Mouse (Mus musculus): ENCODE data around the gene Aebp2. TPM values are rescaled to one million over a fixed set of nuclear protein-coding genes. Genes with fewer than 3 reads are reported as not detected.

Gene Aebp2
- total RNA-seq, 2 experiments from 2014 or later, result 67.1 to 67.2 TPM

DNA sequence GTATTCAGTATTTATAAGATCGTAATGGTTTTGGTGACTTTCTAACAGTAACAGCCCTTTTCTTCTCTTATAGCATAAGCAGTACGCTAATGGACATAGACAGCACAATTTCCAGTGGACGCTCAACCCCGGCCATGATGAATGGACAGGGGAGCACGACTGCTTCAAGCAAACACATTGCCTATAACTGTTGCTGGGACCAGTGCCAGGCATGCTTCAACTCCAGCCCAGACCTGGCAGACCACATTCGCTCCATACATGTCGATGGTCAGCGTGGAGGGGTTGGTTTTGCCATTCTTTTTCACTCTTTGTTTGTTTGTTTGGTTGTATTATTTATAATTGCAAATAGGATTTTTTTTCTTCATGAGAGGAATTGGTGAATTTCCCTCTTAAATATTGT lies 11.2 kb downstream of the Aebp2 start:
- no peak for DNase-seq (ENCODE audit: extremely low spot score in 1 of 2, low spot score in 2 of 2)
- TF ChIP-seq CTCF (IDR thresholded peaks at IDR 0.05), result no peak
- Histone ChIP-seq H3K27ac (no peak overlapping the region), H3K4me3 (no peak overlapping the region)
- intact Hi-C loops (cut with DNase I), result loop anchor here (5.0 kb wide), 1 partner anchor 79 kb away; no protein-coding TSS in a partner anchor

GRCm38 (mm10) chr6:140636290-140636689 lies 13.8 kb downstream of the Aebp2 start:
- no peak for DNase-seq (ENCODE audit: extremely low spot score in 1 of 2, low spot score in 2 of 2)
- intact Hi-C loops (cut with DNase I), result no loop called here
- no peak for TF ChIP-seq CTCF (IDR thresholded peaks at IDR 0.05)

GRCm38 (mm10) chr6:140642010-140642409 lies 19.5 kb downstream of the Aebp2 start:
- TF ChIP-seq CTCF (IDR thresholded peaks at IDR 0.05), result no peak

More at GRCm38 (mm10) chr6:140636290-140636689, 13.8 kb downstream of the Aebp2 start:
- Histone ChIP-seq H3K27ac (no peak overlapping the region), H3K4me3 (no peak overlapping the region)

DNA sequence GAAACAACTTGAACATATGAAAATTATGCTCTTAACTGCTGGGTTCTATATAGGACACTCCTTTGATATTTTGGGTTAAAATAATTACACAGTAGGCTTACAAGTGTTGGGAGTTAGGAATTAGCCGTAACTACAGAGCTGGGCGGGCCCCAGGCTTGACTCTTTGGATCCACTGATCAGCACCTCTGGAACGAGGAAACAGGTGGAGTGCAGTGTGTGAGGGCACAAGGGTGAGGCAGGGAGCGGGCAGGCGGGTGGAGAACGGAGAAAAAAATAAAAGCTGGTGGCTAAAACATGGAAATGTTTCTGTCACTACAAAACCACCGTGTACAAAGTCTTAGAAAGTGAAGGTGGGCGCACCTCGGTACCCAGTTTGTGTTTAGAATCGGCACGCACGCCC lies 20.2 kb downstream of the Aebp2 start:
- intact Hi-C loops (cut with DNase I), result no loop called here
- DNase-seq (ENCODE audit: extremely low spot score in 1 of 2, low spot score in 2 of 2), result no peak
- Histone ChIP-seq H3K4me3 (no peak overlapping the region), H3K27ac (no peak overlapping the region)
- TF ChIP-seq CTCF (IDR thresholded peaks at IDR 0.05), result no peak

More at GRCm38 (mm10) chr6:140642010-140642409, 19.5 kb downstream of the Aebp2 start:
- intact Hi-C loops (cut with DNase I), result no loop called here
- no peak for DNase-seq (ENCODE audit: extremely low spot score in 1 of 2, low spot score in 2 of 2)
- H3K27ac ChIP-seq, result no peak overlapping the region
- H3K4me3 ChIP-seq, result no peak overlapping the region

DNA sequence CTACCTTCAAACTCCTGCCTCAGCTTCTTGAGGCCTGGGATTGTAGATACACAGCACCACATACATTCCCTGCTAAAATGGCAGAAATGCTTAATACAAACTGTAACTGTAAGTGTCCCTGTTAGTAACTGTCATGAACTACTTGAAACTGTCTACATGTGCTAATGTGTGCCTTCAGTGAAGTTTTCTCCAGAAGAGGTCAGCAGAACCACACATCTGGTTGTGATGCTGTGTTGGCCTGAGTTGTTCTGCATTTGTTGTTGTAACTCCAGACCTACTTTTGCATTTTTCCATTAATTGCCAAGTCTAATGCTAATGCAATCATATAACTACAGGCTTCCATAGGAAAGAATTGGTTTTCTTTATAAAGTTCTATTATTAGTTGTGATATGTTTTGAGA lies 23.5 kb downstream of the Aebp2 start:
- Histone ChIP-seq H3K4me3 (no peak overlapping the region), H3K27ac (no peak overlapping the region)
- TF ChIP-seq CTCF (IDR thresholded peaks at IDR 0.05), result no peak; the same call in 1 of the 2 replicates
- intact Hi-C loops (cut with DNase I), result loop anchor here (5.0 kb wide), 1 partner anchor 61 kb away; no protein-coding TSS in a partner anchor
- no peak for DNase-seq (ENCODE audit: extremely low spot score in 1 of 2, low spot score in 2 of 2)

DNA sequence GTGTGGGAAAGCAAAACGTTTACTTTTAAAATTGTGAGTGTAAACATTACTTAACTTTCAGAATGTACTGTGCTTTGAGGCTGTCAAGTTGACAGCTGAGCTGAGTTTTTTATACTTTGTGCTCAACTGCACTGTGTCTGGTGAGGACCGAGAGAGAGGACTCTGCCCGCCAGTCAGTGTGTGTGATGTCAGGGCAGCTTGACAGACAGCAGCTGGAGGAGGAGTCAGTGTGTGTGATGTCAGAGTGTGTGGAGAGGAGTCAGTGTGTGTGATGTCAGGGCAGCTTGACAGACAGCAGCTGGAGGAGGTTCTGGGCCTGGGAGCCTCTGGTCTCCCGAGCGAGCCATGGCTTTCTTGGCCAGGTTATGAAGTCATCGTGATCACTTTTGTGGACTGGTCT lies 24.4 kb downstream of the Aebp2 start:
- no peak overlapping the region for H3K4me3 ChIP-seq
- DNase-seq (ENCODE audit: extremely low spot score in 1 of 2, low spot score in 2 of 2), result no peak
- no peak overlapping the region for H3K27ac ChIP-seq
- intact Hi-C loops (cut with DNase I), result loop anchor here (5.0 kb wide), 1 partner anchor 60 kb away; no protein-coding TSS in a partner anchor
- no peak for TF ChIP-seq CTCF (IDR thresholded peaks at IDR 0.05)

DNA sequence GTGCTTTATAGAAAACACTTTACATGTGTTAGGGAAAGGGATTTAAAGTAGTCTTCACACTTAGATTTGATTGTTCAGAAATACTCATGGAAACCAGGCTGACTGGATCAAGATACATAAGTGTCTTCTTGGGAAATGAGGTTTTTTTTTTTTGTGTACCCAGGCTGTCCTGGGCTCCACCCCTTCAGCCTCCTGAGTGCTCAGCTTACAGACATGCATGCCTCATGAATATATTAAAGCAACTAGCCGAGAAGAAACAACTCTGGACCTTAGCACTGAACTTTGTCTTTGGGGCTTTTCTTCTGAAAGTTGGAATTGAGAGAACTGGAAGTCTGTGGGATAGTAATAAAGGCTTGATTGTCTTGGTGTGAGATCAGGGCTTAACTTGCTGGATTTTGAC lies 27.3 kb downstream of the Aebp2 start:
- no peak for TF ChIP-seq CTCF (IDR thresholded peaks at IDR 0.05)
- no peak overlapping the region for H3K27ac ChIP-seq
- intact Hi-C loops (cut with DNase I), result loop anchor here (5.0 kb wide), 1 partner anchor 57 kb away; no protein-coding TSS in a partner anchor
- no peak overlapping the region for H3K4me3 ChIP-seq
- no peak for DNase-seq (ENCODE audit: extremely low spot score in 1 of 2, low spot score in 2 of 2)

DNA sequence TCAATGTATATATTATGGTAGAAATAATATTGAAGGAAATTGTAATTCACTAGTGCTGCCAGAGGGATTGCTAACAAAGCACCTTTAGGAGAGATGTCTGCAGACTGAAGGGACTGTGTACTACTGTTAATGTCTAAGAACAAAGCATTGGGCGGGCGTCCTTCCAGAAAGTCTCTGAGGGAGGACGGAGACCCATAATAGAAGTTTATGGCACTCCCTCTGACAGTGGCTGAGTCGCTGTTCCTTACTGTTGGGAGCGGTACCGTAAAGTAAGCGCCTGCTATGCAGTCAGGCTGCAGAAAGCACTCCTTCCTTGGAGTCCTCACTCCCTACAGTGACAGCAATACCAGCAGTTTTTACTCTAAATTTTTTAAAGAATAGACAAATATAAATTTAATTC lies 29.5 kb downstream of the Aebp2 start:
- DNase-seq (ENCODE audit: extremely low spot score in 1 of 2, low spot score in 2 of 2), result no peak
- Histone ChIP-seq H3K27ac (no peak overlapping the region), H3K4me3 (no peak overlapping the region)
- no peak for TF ChIP-seq CTCF (IDR thresholded peaks at IDR 0.05)
- intact Hi-C loops (cut with DNase I), result no loop called here

- intact Hi-C loops (cut with DNase I), result no loop called here
- no peak for DNase-seq (ENCODE audit: extremely low spot score in 1 of 2, low spot score in 2 of 2)
- TF ChIP-seq CTCF (IDR thresholded peaks at IDR 0.05), result no peak
- Histone ChIP-seq H3K4me3 (no peak overlapping the region), H3K27ac (no peak overlapping the region)
These were observed 33.0 kb downstream of the Aebp2 start for GRCm38 (mm10) chr6:140655451-140655850.

GRCm38 (mm10) chr6:140656991-140657390 lies 34.5 kb downstream of the Aebp2 start:
- DNase-seq (ENCODE audit: extremely low spot score in 1 of 2, low spot score in 2 of 2), result no peak
- Histone ChIP-seq H3K27ac (no peak overlapping the region), H3K4me3 (no peak overlapping the region)
- TF ChIP-seq CTCF (IDR thresholded peaks at IDR 0.05), result no peak
- intact Hi-C loops (cut with DNase I), result no loop called here

DNA sequence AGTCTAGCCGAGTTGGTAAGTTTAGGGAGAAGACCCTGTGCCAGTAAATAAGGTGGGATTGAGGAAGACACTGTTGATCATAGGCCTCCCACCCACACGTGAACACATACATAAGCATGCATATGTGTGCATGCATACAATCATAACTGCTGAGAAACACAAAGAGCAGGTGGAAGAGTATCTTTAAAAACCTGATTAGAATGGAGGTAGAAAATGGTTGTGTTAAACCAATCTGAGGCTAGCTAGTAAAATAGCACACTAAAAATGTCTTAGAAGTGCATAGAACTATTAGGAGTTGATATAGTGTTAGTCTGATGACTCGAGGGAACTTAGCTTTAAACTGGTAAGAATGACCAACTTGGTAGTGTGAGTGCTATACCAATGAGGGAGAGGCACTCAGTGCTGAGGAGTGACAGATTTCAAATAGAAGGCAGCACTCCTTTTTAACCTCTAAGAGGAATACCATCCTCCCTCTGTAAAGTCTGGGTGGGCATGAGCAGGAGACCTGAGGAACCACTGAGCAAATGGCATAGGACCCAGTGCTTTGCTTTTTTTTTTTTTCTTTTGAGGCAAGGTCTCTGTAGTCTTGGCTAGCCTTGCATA lies 35.6 kb downstream of the Aebp2 start:
- TF ChIP-seq CTCF (IDR thresholded peaks at IDR 0.05), result no peak
- no peak for DNase-seq (ENCODE audit: extremely low spot score in 1 of 2, low spot score in 2 of 2)
- intact Hi-C loops (cut with DNase I), result no loop called here

DNA sequence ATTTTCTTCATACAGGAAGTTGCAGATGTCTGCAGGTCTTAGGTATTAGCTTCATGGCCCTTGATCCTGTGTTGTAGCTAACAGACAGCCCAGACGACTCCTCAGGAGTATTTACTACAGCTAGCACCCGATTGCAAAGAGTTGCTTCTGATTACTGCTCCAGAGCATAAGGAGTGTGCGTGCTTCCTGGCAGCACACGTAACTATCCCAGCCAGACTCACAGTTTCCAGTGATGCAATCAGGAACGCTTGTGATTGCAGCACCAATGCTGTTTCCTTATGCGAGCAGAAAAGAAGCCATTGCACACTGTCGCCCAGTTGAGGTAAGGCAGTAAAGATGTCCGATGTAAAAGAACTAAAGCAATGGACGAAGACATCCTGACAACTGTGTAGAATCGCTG lies 38.6 kb downstream of the Aebp2 start:
- H3K4me3 ChIP-seq, result no peak overlapping the region
- no peak for TF ChIP-seq CTCF (IDR thresholded peaks at IDR 0.05)
- H3K27ac ChIP-seq, result no peak overlapping the region
- no peak for DNase-seq (ENCODE audit: extremely low spot score in 1 of 2, low spot score in 2 of 2)
- intact Hi-C loops (cut with DNase I), result no loop called here

More for the DNA sequence above, 35.6 kb downstream of the Aebp2 start:
- Histone ChIP-seq H3K4me3 (no peak overlapping the region), H3K27ac (no peak overlapping the region)

- no peak overlapping the region for H3K4me3 ChIP-seq
- intact Hi-C loops (cut with DNase I), result no loop called here
- no peak for TF ChIP-seq CTCF (IDR thresholded peaks at IDR 0.05)
- DNase-seq (ENCODE audit: extremely low spot score in 1 of 2, low spot score in 2 of 2), result no peak
- no peak overlapping the region for H3K27ac ChIP-seq
These were observed 39.3 kb downstream of the Aebp2 start for GRCm38 (mm10) chr6:140661777-140662176.

All from left cerebral cortex, adult 2 months (tissue).